Mouse (Mus musculus): Measurements from ENCODE around the gene Medag. TPM values are rescaled to one million over a fixed set of nuclear protein-coding genes. Genes with fewer than 3 reads are reported as not detected.

The Medag gene
- polyA plus RNA-seq (2015; fragmentation: Nextera tagmentation; extraction: Ambion mirVana): 3.4 and 4.1 TPM in 2 replicates

DNA sequence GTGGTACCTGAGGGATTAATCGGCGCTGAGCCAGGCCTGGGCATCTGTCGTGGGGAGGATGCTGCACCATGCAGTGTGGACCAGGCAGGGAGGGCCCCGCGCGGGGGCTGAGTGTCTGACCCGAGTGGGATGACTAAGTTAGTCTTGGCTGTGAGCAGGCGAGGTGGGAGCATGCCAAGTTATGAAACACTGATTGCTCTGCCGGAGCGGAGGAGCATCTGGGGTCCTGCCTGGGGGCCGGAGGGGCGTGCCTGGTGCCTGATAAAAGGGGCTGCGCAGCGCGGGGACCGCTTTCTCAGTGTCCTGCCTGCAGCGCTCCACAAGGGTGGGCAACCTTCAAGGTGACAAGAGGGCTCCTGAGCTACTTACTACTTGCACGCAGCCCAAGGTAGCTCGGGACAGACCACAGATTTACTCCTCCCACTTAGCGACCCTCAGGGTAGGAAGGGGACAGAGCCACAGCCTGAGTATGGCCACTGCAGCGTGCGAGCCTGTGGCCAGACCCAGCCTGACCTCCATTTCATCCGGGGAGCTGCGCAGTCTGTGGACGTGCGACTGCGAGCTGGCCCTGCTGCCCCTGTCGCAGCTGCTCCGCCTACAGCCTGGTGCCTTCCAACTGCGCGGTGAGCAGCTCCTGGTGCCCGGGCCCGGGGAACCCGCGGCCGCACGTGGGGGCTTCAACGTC, at the start of gene Medag:
Gene Medag, plus strand, starts transcription at position 241 of the 685 bp plus-strand sequence.
- no peaks in the 10 kb centered on the region for H3K36me3 ChIP-seq (ENCODE audit: control insufficient read depth, insufficient read depth, low read length)
- H3K4me1 ChIP-seq (replicated peaks; ENCODE audit: control insufficient read depth, insufficient read depth): no peaks in the 10 kb centered on the region; the same call in 1 of the 2 replicates
- peak within 1 kb of the TSS; percentile 67 for H3K4me2 ChIP-seq (replicated peaks; ENCODE audit: low read depth)
- H3K4me3 ChIP-seq (ENCODE audit: low read depth, low read length): peak within 1 kb of the TSS; percentile 41
- peak; percentile 73 for ATAC-seq (ENCODE audit: low FRiP score, low TSS enrichment)
- TF ChIP-seq EP300 (optimal IDR thresholded peaks at IDR 0.05): no peak
- TF ChIP-seq CTCF (IDR thresholded peaks at IDR 0.05; ENCODE audit: low read depth): 0 out of 2 replicates have a peak, but pooled peaks have one; percentile 20
- peak; percentile 62 for DNase-seq (ENCODE audit: low spot score)
- 6% methylated on average over 38 of the region's 38 CpGs for WGBS
- H3K9me3 ChIP-seq (ENCODE audit: control insufficient read depth, low read length): no peaks in the 10 kb centered on the region
- H3K27ac ChIP-seq (replicated peaks): peak within 1 kb of the TSS; percentile 49; the same call in 1 of the 2 replicates
- peak within 1 kb of the TSS; percentile 66 for H3K9ac ChIP-seq (ENCODE audit: low read length)
- no peaks in the 10 kb centered on the region for H3K27me3 ChIP-seq (ENCODE audit: control insufficient read depth, insufficient read depth, low read length)

DNA sequence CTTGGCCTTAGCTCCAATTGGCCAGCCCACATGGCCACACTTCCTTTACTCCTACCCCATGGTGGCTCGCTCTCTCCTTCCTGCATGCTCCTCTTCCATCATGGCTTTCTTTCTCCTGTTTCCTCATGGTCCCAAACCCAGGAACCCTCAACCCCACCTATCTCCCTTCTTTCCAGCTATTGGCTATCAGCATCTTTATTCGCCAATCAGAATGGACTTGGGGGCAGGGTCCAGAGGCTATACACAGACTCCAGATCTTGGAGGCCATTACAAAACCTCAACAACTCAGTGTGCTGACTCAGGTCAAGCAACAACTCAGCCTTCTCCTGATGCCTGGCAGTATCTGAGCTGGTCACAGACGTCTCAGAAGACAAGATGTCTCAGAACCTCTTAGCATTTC, 48.9 kb upstream of the Medag start:
- no peak overlapping the region for H3K9ac ChIP-seq (ENCODE audit: low read length)
- H3K27me3 ChIP-seq (ENCODE audit: control insufficient read depth, insufficient read depth, low read length): no peaks in the 10 kb centered on the region
- no peaks in the 10 kb centered on the region for H3K4me1 ChIP-seq (replicated peaks; ENCODE audit: control insufficient read depth, insufficient read depth)
- no peak overlapping the region for H3K4me3 ChIP-seq (ENCODE audit: low read depth, low read length)
- H3K36me3 ChIP-seq (ENCODE audit: control insufficient read depth, insufficient read depth, low read length): no peaks in the 10 kb centered on the region
- WGBS: 82% methylated on average over 3 of the region's 3 CpGs
- ATAC-seq (ENCODE audit: low FRiP score, low TSS enrichment) (no peak), DNase-seq (ENCODE audit: low spot score) (no peak)
- TF ChIP-seq CTCF (IDR thresholded peaks at IDR 0.05; ENCODE audit: low read depth): no peak
- H3K4me2 ChIP-seq (replicated peaks; ENCODE audit: low read depth): no peak overlapping the region
- H3K9me3 ChIP-seq (ENCODE audit: control insufficient read depth, low read length): no peaks in the 10 kb centered on the region
- H3K27ac ChIP-seq (replicated peaks): no peak overlapping the region

DNA sequence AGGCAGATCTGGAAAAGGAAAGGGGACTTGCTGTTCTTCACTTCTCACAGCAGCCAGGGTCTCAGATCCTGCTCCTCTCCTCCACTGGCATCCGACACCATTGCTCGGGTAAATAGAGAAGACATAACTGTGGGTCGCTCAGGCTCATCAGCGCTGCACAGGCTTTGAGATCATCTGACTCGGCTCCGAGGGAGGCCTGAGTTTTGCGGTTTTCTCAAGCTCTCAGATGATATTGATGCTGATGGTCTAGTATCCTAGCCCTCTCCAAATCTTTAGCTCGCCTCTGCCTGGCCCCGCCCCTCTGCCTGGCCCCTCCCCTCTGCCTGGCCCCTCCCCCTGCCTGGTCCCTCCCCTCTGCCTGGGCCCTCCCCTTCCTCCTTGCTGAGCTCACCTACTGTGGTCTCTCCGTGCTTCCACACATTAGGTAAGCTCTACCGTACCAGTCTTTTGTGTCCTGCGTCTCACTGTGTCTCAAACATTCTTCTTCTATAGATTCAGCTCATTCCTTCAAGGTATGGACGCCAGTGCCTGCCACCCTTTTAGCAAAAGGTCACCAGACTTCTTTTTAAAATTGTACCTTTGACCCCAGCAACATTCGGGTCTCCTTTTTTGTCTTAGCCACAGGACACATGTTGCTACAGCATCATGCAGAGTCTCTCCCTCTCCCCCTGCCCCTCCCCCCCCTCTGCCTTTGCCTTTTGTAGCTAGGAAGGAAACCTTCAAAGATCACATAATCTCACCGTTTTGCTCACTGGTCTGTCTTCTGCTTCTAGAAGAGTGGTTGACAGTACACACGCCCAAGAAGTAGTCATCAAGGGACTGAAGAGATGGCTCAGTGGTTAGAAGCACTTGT, 47.4 kb upstream of the Medag start:
- no peak for TF ChIP-seq EP300 (optimal IDR thresholded peaks at IDR 0.05)
- Histone ChIP-seq H3K9me3 (ENCODE audit: control insufficient read depth, low read length) (no peaks in the 10 kb centered on the region), H3K4me3 (ENCODE audit: low read depth, low read length) (no peak overlapping the region), H3K36me3 (ENCODE audit: control insufficient read depth, insufficient read depth, low read length) (no peaks in the 10 kb centered on the region), H3K4me2 (replicated peaks; ENCODE audit: low read depth) (no peak overlapping the region), H3K9ac (ENCODE audit: low read length) (no peak overlapping the region), H3K27ac (replicated peaks) (no peak overlapping the region), H3K4me1 (replicated peaks; ENCODE audit: control insufficient read depth, insufficient read depth) (no peaks in the 10 kb centered on the region), H3K27me3 (ENCODE audit: control insufficient read depth, insufficient read depth, low read length) (no peaks in the 10 kb centered on the region)
- no peak for ATAC-seq (ENCODE audit: low FRiP score, low TSS enrichment)
- no peak for DNase-seq (ENCODE audit: low spot score)
- WGBS: 58% methylated on average over 16 of the region's 16 CpGs

DNA sequence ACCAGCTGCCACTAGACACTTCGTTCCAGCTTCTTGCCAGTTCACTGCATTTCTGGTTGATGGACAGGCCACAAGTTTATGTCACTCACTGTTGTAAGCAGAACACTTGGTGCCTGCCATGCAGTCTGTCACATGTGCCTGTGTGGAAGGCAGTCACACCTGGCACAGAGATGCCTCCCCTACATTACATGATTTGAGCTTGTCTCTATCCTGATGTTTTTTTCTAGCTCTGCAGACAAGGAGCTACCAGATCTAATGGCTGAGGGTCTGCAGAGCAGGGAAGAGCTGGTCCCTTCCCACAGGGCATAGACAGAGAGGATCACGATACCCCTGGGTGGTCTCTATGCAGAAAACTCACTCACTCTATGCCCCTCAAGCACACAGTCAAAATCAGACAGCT, 44.5 kb upstream of the Medag start:
- no peak overlapping the region for H3K4me3 ChIP-seq (ENCODE audit: low read depth, low read length)

DNA sequence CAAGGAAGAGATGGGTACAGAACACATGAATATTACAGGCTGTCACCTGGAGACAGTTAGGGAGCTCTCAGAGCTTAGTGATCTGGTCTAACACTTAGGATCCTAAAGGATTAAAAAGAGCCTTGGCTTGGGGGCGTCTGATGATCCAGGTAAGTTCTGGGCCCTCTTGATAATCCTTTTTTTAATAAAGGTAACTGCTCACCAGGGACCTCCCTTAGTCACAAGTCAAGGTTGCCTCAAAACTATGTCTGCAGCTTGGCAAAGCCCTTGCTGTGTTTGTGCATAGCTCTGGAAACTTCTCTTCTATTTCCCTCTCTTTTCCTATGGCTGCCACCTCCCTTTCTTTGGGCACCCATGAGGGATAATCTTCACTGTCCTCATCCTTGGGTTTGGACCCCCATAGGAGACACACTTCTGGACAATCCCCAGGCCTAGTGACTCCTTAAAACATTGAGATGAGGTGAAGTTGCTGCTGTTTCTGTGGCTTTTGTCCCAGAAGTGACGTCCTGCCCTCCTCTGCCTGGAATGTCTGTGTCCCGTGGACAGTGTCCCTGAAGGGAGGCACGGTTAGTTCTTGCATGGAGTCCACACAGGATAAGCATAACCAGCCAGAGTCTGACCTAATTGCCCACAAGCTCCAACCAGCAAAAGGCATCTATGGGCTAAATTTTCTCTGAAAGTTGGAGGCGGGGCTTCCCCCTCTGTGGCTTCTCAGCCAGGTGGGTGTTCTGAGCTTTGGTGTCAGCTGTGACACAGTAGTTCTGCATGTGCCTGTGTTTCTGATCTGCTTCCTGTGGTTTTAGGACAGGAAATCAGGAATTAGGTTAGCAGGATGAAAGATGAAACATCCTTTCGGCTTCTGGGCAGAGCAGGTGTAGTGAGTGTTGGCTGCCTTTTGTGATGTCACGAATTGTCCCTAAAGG, 43.7 kb upstream of the Medag start:
- no peak overlapping the region for H3K27ac ChIP-seq (replicated peaks)
- TF ChIP-seq CTCF (IDR thresholded peaks at IDR 0.05; ENCODE audit: low read depth) (no peak), EP300 (optimal IDR thresholded peaks at IDR 0.05) (no peak)
- no peaks in the 10 kb centered on the region for H3K27me3 ChIP-seq (ENCODE audit: control insufficient read depth, insufficient read depth, low read length)
- ATAC-seq (ENCODE audit: low FRiP score, low TSS enrichment) (peak; percentile 3; the same call in 1 of the 2 replicates), DNase-seq (ENCODE audit: low spot score) (no peak)
- no peak overlapping the region for H3K4me2 ChIP-seq (replicated peaks; ENCODE audit: low read depth)
- H3K9ac ChIP-seq (ENCODE audit: low read length): no peak overlapping the region
- no peaks in the 10 kb centered on the region for H3K36me3 ChIP-seq (ENCODE audit: control insufficient read depth, insufficient read depth, low read length)
- H3K4me1 ChIP-seq (replicated peaks; ENCODE audit: control insufficient read depth, insufficient read depth): no peaks in the 10 kb centered on the region
- WGBS: 56% methylated on average over 7 of the region's 7 CpGs
- no peak overlapping the region for H3K4me3 ChIP-seq (ENCODE audit: low read depth, low read length)
- H3K9me3 ChIP-seq (ENCODE audit: control insufficient read depth, low read length): no peaks in the 10 kb centered on the region

More for the DNA sequence above, 44.5 kb upstream of the Medag start:
- H3K9me3 ChIP-seq (ENCODE audit: control insufficient read depth, low read length): no peaks in the 10 kb centered on the region
- WGBS: 86% methylated on average over 2 of the region's 2 CpGs
- no peaks in the 10 kb centered on the region for H3K36me3 ChIP-seq (ENCODE audit: control insufficient read depth, insufficient read depth, low read length)
- no peak overlapping the region for H3K9ac ChIP-seq (ENCODE audit: low read length)
- H3K27me3 ChIP-seq (ENCODE audit: control insufficient read depth, insufficient read depth, low read length): no peaks in the 10 kb centered on the region
- H3K4me1 ChIP-seq (replicated peaks; ENCODE audit: control insufficient read depth, insufficient read depth): no peaks in the 10 kb centered on the region
- no peak overlapping the region for H3K4me2 ChIP-seq (replicated peaks; ENCODE audit: low read depth)
- TF ChIP-seq EP300 (optimal IDR thresholded peaks at IDR 0.05) (no peak), CTCF (IDR thresholded peaks at IDR 0.05; ENCODE audit: low read depth) (no peak)
- no peak for DNase-seq (ENCODE audit: low spot score)
- no peak overlapping the region for H3K27ac ChIP-seq (replicated peaks)
- ATAC-seq (ENCODE audit: low FRiP score, low TSS enrichment): no peak

All from stomach, postnatal 0 days (tissue).